Mouse (Mus musculus) limb, embryonic 15.5 days (tissue): ENCODE results near the gene D230025D16Rik. TPM values are rescaled to one million over a fixed set of nuclear protein-coding genes. Genes with fewer than 3 reads are reported as not detected.

ENCODE experiments used
- ATAC-seq: fragments of 200-750 bp; cut with Nextera tagmentation; 2 replicates; pipeline ENCODE4 v1.8.0; 2017; ENCODE audit warnings: low read depth, moderate TSS enrichment; ENCODE audit not compliant: insufficient number of reproducible peaks, low FRiP score, low TSS enrichment
- H3K27ac ChIP-seq: fragments of 300-500 bp; sonication (generic); 2 replicates; pipeline ENCODE4 v1.5.1; 2015; ENCODE audit warnings: moderate library complexity, mild to moderate bottlenecking, inconsistent platforms
- H3K27me3 ChIP-seq: fragments of 300-500 bp; sonication (generic); 2 replicates; pipeline ENCODE4 v1.6.1; 2015; ENCODE audit warnings: inconsistent platforms
- H3K36me3 ChIP-seq: fragments of 300-500 bp; sonication (generic); 2 replicates; pipeline ENCODE4 v1.6.1; 2015; ENCODE audit warnings: inconsistent platforms
- H3K4me1 ChIP-seq: fragments of 300-500 bp; sonication (generic); 2 replicates; pipeline ENCODE4 v1.6.1; 2015; ENCODE audit warnings: inconsistent platforms
- H3K4me2 ChIP-seq: fragments of 300-500 bp; sonication (generic); 2 replicates; pipeline ENCODE4 v1.6.1; 2015; ENCODE audit warnings: mild to moderate bottlenecking, inconsistent platforms
- H3K4me3 ChIP-seq: fragments of 300-500 bp; sonication (generic); 2 replicates; pipeline ENCODE4 v1.5.1; 2015; ENCODE audit warnings: mild to moderate bottlenecking, inconsistent platforms
- H3K9ac ChIP-seq: fragments of 300-500 bp; sonication (generic); 2 replicates; pipeline ENCODE4 v1.6.1; 2015; ENCODE audit warnings: inconsistent platforms
- H3K9me3 ChIP-seq: fragments of 300-500 bp; sonication (generic); 2 replicates; pipeline ENCODE4 v1.6.1; 2016; ENCODE audit warnings: inconsistent platforms
- WGBS: fragments of 180-500 bp; shearing (Covaris S2); methylation state at CpG from one replicate; pipeline ENCODE4 v1.1.7; 2015; 5-methylcytosine and 5-hydroxymethylcytosine counted together
- polyA plus RNA-seq: library from polyadenylated mRNA; unstranded; fragments of >200 nt; fragmentation: Nextera tagmentation; extraction: Ambion mirVana; gene quantifications from 2 replicates; pipeline ENCODE4 v1.2.1, GENCODE M21; 2015

The D230025D16Rik gene
- polyA plus RNA-seq, 1 experiment from 2014 or later, result 25.6 TPM

DNA sequence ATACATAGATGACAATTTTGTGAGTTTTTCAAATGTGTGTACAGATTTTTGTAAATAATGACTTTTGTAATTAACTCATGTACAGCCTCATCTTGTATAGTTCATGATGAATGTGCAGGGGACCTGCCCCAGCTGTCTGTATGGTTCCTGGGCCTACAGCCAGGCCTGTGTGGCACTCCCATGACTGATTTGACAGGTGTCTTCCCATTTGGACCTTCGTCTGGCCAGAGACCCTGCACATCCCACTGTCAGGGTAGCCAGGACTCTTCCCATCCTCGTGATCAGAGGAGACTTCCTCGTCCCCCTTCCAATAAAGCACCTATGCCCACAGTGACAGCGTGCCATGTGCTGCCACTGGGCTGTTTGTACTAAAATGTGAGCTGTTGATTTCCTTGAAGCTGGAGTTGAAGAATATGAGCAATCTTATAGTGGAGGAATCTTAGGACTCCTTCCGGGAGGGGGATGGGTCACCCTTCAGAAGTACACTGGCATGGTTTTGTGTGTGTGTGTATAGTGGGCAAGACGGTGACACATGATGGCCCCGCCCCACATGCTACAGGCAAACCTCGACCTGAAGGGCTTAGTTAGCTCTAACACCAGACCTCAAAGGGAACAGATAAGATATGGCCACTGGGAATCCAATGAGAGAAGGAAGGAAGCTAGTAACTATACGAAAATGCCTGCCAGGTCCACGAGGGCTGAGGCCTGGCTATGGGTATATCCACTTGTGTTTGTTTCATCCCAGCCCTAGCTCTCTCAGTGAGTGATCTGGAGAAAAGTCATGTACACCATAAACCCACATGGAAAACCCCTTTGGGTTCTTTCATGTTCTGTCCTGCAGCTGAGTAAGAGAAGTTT is 28.0 kb downstream of the D230025D16Rik start:
- Histone ChIP-seq H3K4me2 (peak overlapping the region; percentile 75), H3K27ac (no peak overlapping the region), H3K36me3 (peaks cover 55% of the 10 kb centered on the region), H3K27me3 (peaks cover 15% of the 10 kb centered on the region), H3K9me3 (no peaks in the 10 kb centered on the region), H3K4me3 (peak overlapping the region; percentile 72; the same call in 1 of the 2 replicates), H3K9ac (no peak overlapping the region), H3K4me1 (peaks cover 25% of the 10 kb centered on the region)
- 82% methylated on average over 10 of the region's 10 CpGs for WGBS
- no peak for ATAC-seq

DNA sequence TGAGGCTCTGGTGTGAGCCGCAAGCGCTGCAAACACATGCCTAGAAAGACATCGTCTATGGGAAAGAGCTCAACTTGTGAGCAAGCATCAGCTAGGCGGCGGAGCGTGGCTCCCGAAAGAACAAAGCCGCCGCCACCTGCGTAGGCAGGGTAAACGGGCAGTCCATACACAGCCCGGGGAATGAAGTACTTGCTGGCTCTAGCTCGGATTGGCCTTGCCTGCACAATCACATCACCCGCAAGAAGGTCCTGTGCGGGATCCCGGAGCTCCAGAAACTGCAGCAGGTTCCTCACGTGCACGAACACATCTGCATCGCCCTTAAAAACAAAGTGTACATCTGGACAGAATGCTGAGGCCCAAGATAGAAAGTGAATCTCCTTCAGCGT is 28.8 kb downstream of the D230025D16Rik start:
- H3K36me3 ChIP-seq, result peaks cover 46% of the 10 kb centered on the region
- ATAC-seq, result no peak
- peak overlapping the region; percentile 18; the same call in 1 of the 2 replicates for H3K9ac ChIP-seq
- H3K4me3 ChIP-seq, result peak overlapping the region; percentile 72
- H3K4me1 ChIP-seq, result peaks cover 27% of the 10 kb centered on the region
- H3K27me3 ChIP-seq, result peaks cover 24% of the 10 kb centered on the region
- H3K27ac ChIP-seq, result peak overlapping the region; percentile 97; the same call in 1 of the 2 replicates
- no peaks in the 10 kb centered on the region for H3K9me3 ChIP-seq
- WGBS, result 30% methylated on average over 20 of the region's 20 CpGs
- peak overlapping the region; percentile 75 for H3K4me2 ChIP-seq

DNA sequence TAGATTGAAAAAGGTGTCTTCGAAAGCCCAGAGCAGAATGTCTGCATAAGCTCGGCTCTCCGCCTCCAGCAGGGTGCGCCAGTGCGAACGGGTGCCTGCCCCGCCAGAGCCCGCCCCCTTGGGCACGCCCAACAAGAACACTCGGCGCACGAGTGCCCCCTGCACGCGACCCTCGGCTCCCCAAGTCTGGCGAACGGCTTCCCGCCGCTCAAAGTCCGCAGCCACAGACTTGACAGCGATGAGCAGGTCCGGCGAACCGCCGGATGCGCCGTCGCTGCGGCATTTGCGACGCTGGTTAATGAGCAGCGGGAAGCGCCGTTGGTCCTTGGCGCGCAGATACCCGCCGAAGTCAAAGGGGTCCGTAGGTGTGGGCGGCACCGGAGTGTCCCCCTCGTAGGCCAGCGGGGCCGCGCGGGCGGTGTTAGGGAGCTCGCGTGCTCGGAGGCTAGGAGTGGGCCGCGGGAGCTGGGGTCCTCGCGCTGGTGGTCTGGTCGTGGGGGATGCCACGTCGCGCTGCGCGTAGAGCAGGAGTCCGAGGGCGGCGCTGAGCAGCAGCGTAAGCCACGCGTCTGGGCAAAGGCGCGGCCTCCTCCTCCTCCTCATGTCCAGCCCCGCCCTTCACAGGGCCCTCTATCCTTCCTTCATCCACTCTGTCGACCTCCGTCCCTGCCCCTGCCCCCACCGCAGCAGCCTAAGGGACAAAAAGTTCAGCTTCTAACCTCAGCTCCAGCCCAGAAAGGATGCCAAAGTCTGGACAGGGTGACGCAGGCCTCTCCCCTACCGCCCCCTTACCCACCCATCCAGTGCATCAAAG is 29.4 kb downstream of the D230025D16Rik start:
- Histone ChIP-seq H3K4me2 (peak overlapping the region; percentile 75), H3K9me3 (no peaks in the 10 kb centered on the region), H3K36me3 (peaks cover 40% of the 10 kb centered on the region), H3K4me1 (peaks cover 33% of the 10 kb centered on the region), H3K4me3 (peak overlapping the region; percentile 72), H3K9ac (peak overlapping the region; percentile 64), H3K27me3 (peaks cover 30% of the 10 kb centered on the region), H3K27ac (peak overlapping the region; percentile 97)
- ATAC-seq, result peak; percentile 87
- under 1% methylated on average over 73 of the region's 74 CpGs for WGBS

DNA sequence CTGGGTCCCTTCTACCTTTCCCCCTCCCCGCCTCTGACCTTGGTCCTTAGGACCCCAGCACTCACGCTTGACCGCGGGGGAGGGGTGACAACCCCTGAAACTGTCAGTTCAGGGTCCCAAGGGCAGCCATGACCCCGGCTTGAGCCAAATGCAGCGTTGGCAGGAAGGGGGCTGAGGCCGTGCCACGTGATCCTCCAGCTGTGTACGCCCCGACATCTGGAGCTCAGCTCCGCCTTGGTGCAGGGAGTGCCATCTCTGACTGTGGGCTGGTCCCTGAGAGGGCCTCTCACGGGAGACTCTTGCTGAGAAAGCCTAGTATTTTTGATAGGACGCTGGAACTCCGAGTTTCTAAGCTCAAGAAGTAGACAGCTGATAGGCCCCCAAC is 30.0 kb downstream of the D230025D16Rik start, which contains the start of gene B3gnt9:
TSS of gene B3gnt9 (minus strand) at position 188 of the 385 bp plus-strand sequence.
- WGBS, result 0% methylated on average over 14 of the region's 14 CpGs
- H3K27ac ChIP-seq, result peak within 1 kb of the TSS; percentile 97
- H3K4me1 ChIP-seq, result peaks cover 39% of the 10 kb centered on the region
- H3K4me3 ChIP-seq, result peak within 1 kb of the TSS; percentile 72
- no peaks in the 10 kb centered on the region for H3K9me3 ChIP-seq
- peaks cover 34% of the 10 kb centered on the region for H3K36me3 ChIP-seq
- H3K9ac ChIP-seq, result peak within 1 kb of the TSS; percentile 64
- H3K4me2 ChIP-seq, result peak within 1 kb of the TSS; percentile 75
- peak; percentile 85 for ATAC-seq
- H3K27me3 ChIP-seq, result peaks cover 34% of the 10 kb centered on the region

DNA sequence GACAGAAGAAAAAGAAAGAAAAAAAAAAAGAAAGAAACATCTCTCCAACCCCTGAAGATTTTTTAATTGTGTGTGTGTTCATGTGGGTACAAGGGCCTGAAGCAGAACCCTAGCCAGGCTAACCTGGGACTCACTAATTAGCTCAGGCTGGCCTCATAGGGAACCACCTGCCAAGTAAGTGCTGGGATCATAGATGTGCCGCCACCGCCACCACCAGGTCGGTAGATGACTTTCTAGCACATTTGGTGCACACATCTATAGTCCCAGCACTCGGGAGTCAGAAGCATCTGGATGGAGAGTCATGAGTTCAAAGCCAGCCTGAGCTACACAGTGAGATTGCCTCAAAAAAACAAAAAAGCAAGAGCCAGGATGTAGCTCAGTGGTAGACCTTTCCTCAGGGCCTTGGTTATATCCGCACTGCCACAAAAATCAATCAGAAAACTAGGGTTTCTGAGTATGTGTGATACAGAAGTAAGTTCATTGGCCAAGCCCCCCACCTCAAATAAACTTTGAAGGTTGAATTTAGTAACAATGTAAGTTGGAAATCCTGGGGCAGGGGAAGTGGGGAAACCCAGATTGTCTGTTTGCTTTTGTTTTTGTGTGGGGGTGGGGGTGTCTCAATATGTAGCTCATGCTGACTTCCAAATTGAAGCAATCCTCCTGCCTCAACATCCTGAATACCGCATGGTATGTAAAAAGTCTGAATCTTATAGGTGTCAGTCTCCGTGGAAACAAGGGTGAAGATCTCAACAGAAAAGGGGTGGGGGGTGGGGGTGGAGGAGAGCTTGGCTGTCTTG is 32.6 kb downstream of the D230025D16Rik start:
- H3K4me1 ChIP-seq, result peaks cover 43% of the 10 kb centered on the region
- no peaks in the 10 kb centered on the region for H3K9me3 ChIP-seq
- no peak overlapping the region for H3K4me3 ChIP-seq
- H3K36me3 ChIP-seq, result peaks cover 10% of the 10 kb centered on the region
- no peak overlapping the region for H3K9ac ChIP-seq
- H3K27ac ChIP-seq, result no peak overlapping the region
- no peak overlapping the region for H3K4me2 ChIP-seq
- peaks cover 53% of the 10 kb centered on the region for H3K27me3 ChIP-seq
- 64% methylated on average over 7 of the region's 7 CpGs for WGBS
- ATAC-seq, result no peak

DNA sequence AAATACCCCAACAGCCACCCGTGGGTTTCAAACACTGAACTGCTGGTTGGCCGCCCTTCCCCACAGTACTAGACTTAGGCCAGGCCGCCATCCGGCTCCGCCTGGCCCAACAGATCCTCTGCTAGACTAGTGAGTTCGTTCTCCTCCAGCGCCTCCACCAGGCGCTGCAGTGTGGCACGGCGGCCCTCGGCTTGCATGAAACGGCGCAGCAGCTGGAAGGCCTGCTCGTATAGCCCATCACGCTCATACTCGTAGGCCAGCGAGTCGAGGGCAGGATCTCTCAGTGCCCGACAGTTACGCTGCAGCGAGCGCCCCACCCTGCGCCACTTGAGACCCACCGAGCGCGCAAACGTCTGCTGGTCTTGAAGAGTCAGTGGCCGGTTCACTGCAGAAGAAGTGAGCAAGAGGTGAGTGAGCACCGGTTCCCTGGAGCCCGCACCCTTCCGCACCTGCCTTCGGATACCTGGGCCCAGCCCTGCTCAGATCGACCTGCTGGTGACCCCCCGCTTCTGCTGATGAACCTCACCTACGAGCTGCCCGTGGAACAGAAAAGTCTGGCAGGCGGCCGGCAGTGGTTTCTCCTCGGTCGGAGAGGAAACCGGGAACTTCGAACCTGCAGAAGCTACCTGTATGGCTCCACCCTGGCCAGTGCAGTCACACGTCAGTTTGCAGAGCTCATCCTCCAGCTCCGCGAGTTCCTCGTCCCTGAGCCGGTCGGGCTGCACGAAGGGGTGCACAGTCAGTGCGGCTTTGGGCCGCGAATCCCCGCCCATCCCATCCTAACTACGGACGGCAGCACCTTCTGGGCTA is 34.2 kb downstream of the D230025D16Rik start:
- WGBS, result 6% methylated on average over 55 of the region's 55 CpGs
- peak overlapping the region; percentile 38 for H3K4me3 ChIP-seq
- peaks cover 35% of the 10 kb centered on the region for H3K4me1 ChIP-seq
- H3K9ac ChIP-seq, result no peak overlapping the region; the same call in 1 of the 2 replicates
- H3K4me2 ChIP-seq, result peak overlapping the region; percentile 78
- no peaks in the 10 kb centered on the region for H3K9me3 ChIP-seq
- H3K36me3 ChIP-seq, result no peaks in the 10 kb centered on the region
- peaks cover 62% of the 10 kb centered on the region for H3K27me3 ChIP-seq
- no peak for ATAC-seq
- H3K27ac ChIP-seq, result no peak overlapping the region

DNA sequence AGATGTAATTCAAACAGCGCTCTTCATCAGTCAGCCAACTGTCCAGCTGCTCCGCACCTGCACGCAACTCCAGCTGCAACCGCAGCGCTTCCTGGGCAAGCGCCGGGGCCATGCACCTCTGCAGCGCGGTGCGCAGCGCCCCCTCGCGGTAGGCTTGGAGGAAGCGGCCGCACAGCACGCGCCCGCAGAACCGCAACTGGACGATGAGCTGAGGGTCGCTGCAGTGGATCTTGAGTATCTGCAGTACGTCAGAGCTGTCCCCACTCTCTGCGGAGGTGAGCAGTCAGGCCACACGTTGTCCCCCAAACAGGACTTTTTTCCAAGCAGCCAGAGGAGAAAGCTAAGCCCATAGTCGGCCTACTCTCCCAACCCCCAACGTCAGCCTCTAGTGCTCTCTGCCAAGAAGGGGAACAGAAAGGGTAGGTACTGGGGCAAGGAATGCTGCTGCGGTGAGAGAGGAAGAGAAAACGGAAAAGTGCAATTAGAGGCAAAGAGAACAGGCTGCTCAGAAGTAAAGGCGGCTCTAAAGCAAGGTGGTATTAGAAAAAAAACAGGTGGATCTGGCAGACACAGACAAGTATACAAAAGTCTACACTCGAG is 34.9 kb downstream of the D230025D16Rik start:
- H3K4me3 ChIP-seq, result peak overlapping the region; percentile 38
- H3K9me3 ChIP-seq, result no peaks in the 10 kb centered on the region
- H3K36me3 ChIP-seq, result no peaks in the 10 kb centered on the region
- peaks cover 63% of the 10 kb centered on the region for H3K27me3 ChIP-seq
- ATAC-seq, result no peak
- peaks cover 33% of the 10 kb centered on the region for H3K4me1 ChIP-seq
- no peak overlapping the region for H3K27ac ChIP-seq
- no peak overlapping the region; the same call in 1 of the 2 replicates for H3K9ac ChIP-seq
- H3K4me2 ChIP-seq, result peak overlapping the region; percentile 78
- WGBS, result 3% methylated on average over 30 of the region's 30 CpGs

DNA sequence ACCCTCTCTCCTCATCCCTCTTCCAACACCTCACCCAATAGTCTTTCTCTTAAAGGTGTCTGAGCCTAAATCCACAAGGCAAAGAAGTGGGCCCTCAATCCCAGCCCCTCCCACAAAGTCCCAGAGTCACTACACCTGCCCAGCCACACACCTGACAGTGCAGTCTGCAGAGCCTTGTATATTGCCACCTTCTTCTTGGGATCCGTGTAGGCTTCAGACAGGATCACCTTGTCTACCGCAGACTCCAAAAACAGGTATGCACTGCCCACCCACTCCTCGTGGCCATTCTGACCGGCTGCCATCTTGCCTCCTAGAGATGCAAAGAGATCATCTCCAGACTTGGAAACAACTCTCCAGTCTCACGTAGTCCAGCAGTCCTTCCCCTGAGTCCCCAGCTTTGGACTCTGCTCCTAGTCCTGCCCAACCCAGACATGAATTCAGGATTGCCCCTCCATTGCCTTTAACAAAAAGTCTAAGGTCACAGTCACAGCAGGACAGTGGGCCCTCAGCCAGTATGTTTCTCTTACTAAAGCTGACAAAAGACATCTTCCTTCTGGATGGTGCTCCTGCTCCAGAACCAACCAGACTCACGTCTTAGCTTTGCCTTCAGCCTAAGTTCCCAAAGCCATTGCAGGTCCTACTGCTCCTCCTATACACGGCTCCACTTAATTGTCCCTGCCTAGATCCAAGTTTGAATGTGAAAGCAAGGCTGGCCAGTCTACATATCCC is 35.6 kb downstream of the D230025D16Rik start:
- 61% methylated on average over 7 of the region's 7 CpGs for WGBS
- Histone ChIP-seq H3K4me2 (no peak overlapping the region), H3K36me3 (no peaks in the 10 kb centered on the region), H3K4me1 (peaks cover 33% of the 10 kb centered on the region), H3K4me3 (no peak overlapping the region), H3K27ac (no peak overlapping the region), H3K9ac (no peak overlapping the region), H3K27me3 (peaks cover 65% of the 10 kb centered on the region), H3K9me3 (no peaks in the 10 kb centered on the region)
- ATAC-seq, result no peak

DNA sequence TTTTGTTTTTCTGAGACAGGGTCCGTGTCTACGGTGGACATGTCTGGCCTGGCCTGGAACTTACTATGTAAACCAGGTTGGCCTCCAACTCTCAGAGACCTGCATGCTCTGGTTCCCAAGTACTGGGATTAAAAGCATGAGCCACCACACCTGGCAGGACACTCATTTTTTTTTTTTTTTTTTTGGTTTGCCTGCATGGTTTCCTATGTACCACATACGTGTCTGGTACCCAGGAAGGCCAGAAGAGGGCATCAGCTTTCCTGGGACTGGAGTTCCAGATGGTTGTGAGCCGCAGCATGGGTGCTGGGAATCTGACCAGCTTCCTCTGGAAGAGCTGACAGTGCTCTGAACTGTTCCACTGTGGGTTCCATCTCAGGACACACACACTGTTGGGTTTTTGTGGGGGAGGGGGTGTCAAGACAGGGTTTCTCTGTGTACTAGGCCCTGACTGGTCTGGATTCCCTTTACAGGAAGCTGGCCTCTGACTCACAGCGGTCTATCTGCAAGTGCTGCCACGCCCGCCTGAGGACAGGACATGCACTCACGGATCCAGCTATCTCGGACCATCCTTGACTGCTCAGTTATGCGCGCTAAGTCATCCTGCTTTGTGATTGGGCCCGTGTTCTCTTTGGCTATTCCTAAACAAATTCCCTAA is 36.5 kb downstream of the D230025D16Rik start:
- no peak for ATAC-seq
- Histone ChIP-seq H3K9me3 (no peaks in the 10 kb centered on the region), H3K27me3 (peaks cover 64% of the 10 kb centered on the region), H3K27ac (no peak overlapping the region), H3K4me3 (no peak overlapping the region), H3K9ac (no peak overlapping the region), H3K36me3 (no peaks in the 10 kb centered on the region), H3K4me2 (no peak overlapping the region), H3K4me1 (peaks cover 31% of the 10 kb centered on the region)
- WGBS, result 85% methylated on average over 12 of the region's 12 CpGs
